Mouse (Mus musculus): ENCODE results near the gene Foxa2. TPM values are rescaled to one million over a fixed set of nuclear protein-coding genes. Genes with fewer than 3 reads are reported as not detected.

The Foxa2 gene
- polyA plus RNA-seq, 1 experiment from 2014 or later: 5.2 TPM

DNA sequence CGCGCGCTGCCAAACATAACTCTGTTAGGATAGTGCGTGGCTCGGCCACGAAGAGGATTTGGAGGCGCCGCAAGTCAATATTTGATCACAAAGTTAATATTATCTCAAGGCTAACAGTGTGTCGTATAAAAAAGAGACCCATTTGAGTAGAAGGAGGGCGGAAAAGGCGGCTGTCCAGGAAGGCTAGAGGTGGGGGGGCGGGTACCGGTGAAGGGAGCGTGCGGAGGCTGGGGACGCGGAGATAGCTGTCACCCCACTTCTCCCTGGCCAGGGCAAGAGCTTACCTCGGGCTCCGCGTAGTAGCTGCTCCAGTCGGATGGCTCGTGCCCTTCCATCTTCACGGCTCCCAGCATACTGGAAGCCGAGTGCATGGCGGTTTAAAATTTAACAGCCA is 1.2 kb downstream of the Foxa2 start:
- peak overlapping the region; percentile 46; the same call in 1 of the 2 replicates for H3K4me2 ChIP-seq (replicated peaks)
- H3K9me3 ChIP-seq (replicated peaks): no peaks in the 10 kb centered on the region
- H3K9ac ChIP-seq: no peak overlapping the region
- H3K4me1 ChIP-seq: peaks cover 8% of the 10 kb centered on the region
- no peaks in the 10 kb centered on the region for H3K36me3 ChIP-seq
- H3K4me3 ChIP-seq: peak overlapping the region; percentile 25
- under 1% methylated on average over 25 of the region's 25 CpGs for whole genome bisulfite sequencing
- no peak for ATAC-seq (ENCODE audit: low FRiP score)
- no peak overlapping the region for H3K27ac ChIP-seq
- H3K27me3 ChIP-seq: peaks cover 99% of the 10 kb centered on the region

DNA sequence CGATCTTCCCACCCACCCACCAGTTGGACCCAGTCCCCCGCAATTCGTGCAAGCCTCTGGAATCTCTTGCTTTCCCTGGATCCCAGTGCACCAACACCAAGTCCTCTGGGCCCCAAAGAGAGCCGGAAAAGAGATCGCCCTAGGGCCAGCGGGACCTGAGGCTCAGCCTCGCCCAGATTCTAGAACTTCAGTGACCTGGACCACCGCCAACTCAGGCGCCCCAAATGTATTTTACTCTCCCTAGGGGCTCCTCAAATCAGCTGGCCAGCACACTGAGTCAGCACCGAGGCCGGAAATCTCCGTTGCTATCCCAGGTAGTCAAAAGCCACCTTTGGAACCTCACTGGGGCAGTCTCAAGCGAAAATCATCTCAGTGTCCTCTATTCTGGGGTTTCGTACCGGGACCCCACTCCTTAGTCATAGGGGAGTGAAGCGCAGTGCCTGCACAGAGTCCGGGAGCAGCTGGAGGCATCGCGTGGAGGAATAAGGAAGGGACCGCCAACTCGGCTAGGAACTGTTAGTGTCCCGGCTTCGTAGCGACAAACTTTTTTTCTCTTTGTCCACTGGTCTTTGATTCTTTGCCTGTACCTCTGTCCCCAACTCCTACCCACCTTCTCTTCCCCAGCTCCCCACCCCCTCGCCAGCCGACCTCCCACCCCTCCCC is 1.8 kb downstream of the Foxa2 start:
- Histone ChIP-seq H3K4me1 (peaks cover 8% of the 10 kb centered on the region), H3K9ac (no peak overlapping the region), H3K27ac (no peak overlapping the region), H3K27me3 (peaks cover 99% of the 10 kb centered on the region), H3K4me3 (peak overlapping the region; percentile 16), H3K36me3 (no peaks in the 10 kb centered on the region), H3K4me2 (replicated peaks) (no peak overlapping the region), H3K9me3 (replicated peaks) (no peaks in the 10 kb centered on the region)
- WGBS: under 1% methylated on average over 26 of the region's 26 CpGs
- no peak for ATAC-seq (ENCODE audit: low FRiP score)

DNA sequence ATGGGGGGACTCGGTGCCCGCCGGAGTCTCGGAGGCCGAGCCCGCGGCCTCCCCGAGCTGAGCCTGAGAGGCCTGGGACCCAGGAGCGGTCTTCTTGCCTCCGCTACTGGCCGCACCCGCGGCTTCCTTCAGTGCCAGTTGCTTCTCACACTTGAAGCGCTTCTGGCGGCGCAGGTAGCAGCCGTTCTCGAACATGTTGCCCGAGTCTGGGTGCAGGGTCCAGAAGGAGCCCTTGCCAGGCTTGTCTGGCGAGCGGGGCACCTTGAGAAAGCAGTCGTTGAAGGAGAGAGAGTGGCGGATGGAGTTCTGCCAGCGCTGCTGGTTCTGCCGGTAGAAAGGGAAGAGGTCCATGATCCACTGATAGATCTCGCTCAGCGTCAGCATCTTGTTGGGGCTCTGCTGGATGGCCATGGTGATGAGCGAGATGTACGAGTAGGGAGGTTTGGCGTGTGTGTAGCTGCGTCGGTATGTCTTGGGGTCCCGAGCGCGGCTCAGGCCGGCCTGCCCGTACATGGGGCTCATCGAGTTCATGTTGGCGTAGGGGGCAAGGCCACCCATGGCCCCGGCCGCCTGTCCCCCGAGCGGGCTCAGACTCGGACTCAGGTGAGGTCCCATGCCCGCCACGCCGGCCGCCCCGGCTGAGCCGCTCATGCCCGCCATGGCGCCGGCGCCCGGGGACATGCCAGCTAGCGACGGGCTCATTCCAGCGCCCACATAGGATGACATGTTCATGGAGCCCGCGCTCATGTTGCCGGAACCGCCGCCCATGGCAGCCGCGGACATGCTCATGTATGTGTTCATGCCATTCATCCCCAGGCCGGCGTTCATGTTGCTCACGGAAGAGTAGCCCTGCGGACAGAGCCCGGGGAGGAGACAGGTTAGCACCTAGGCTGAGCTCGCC is 2.5 kb downstream of the Foxa2 start:
- H3K27me3 ChIP-seq: peaks cover 99% of the 10 kb centered on the region
- peaks cover 8% of the 10 kb centered on the region for H3K4me1 ChIP-seq
- ATAC-seq (ENCODE audit: low FRiP score): no peak
- H3K9ac ChIP-seq: peak overlapping the region; percentile 39; the same call in 1 of the 2 replicates
- peak overlapping the region; percentile 16 for H3K4me3 ChIP-seq
- H3K9me3 ChIP-seq (replicated peaks): no peaks in the 10 kb centered on the region
- under 1% methylated on average over 71 of the region's 71 CpGs for WGBS
- no peaks in the 10 kb centered on the region for H3K36me3 ChIP-seq
- no peak overlapping the region for H3K4me2 ChIP-seq (replicated peaks)
- H3K27ac ChIP-seq: no peak overlapping the region

DNA sequence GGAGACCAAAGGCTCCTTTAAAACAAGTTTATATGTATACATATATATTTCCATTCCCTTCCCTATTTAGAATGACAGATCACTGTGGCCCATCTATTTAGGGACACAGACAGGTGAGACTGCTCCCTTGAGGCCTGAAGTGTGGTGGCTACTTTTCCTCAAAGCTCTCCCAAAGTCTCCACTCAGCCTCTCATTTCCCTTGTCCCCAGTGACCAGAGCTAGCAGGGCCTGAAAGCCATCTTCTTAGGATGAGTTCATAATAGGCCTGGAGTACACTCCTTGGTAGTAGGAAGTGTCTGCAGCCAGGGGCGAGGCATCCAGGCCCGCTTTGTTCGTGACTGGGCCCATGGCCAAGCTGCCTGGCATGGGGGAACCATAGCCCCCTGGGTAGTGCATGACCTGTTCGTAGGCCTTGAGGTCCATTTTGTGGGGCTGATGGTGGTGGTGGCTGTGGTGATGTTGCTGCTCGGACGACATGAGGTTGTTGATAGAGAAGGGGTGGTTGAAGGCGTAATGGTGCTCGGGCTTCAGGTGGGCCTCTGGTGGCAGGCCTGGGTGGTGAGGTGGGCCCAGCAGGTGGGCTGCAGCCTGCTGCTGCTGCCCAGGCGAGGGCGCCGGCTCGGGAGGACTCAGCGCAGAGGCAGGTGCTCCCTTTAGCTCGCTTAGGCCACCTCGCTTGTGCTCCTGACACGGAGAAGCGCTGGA is 3.3 kb downstream of the Foxa2 start:
- Histone ChIP-seq H3K4me3 (peak overlapping the region; percentile 16), H3K4me1 (peaks cover 8% of the 10 kb centered on the region), H3K9ac (no peak overlapping the region; the same call in 1 of the 2 replicates), H3K4me2 (replicated peaks) (no peak overlapping the region), H3K27me3 (peaks cover 99% of the 10 kb centered on the region), H3K36me3 (no peaks in the 10 kb centered on the region), H3K9me3 (replicated peaks) (no peaks in the 10 kb centered on the region), H3K27ac (no peak overlapping the region)
- ATAC-seq (ENCODE audit: low FRiP score): no peak
- WGBS: 4% methylated on average over 17 of the region's 17 CpGs

DNA sequence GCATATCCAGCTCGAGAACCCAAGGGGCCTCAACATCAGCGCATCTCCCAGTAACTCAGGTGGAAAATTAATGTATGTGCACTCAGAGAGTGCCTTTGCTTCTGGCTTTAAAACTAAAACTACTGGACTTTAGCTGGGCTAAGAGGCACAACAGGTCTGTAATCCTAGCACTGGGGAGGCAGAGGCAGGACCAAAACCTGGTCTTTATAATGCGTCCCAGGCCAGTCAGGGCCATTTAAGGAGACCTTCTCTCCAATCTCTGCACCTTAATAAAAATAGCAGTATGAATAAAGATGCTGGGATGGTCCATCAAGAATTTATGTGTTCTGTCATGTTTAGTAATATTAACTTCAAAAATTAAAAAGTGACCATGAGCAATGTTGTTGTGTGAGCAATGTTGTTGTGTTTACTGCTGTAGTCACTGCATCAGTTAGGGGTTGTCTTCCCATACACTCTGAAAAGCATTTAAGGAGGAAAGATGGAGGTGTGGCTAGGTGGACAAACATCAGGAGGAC is 4.6 kb downstream of the Foxa2 start:
- H3K4me3 ChIP-seq: no peak overlapping the region
- peaks cover 99% of the 10 kb centered on the region for H3K27me3 ChIP-seq
- ATAC-seq (ENCODE audit: low FRiP score): no peak
- H3K36me3 ChIP-seq: no peaks in the 10 kb centered on the region
- WGBS: 10% methylated on average over 3 of the region's 3 CpGs
- H3K9me3 ChIP-seq (replicated peaks): no peaks in the 10 kb centered on the region
- no peak overlapping the region for H3K27ac ChIP-seq
- H3K9ac ChIP-seq: no peak overlapping the region
- H3K4me1 ChIP-seq: peaks cover 8% of the 10 kb centered on the region
- H3K4me2 ChIP-seq (replicated peaks): no peak overlapping the region

DNA sequence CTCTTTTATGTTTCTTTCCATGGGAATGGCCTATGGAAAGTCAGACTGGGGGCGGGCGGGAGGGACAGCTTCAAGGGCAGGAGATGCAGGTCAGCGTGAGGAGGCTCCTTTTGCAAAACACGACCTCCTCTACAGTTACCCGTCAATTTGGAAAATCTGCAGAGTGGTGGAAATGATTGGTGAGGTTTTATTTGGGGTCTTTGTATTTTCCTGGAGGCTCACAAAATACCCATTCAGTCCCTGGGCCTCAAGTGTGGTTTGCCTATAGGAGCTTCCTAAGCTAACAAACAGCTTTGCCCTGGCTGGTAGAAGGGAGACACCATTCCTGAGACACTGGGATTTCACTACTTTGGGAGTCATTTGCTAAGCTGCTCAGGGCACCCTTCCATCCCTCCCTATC is 5.4 kb downstream of the Foxa2 start:
- H3K4me3 ChIP-seq: no peak overlapping the region
- no peak overlapping the region for H3K9ac ChIP-seq
- peaks cover 99% of the 10 kb centered on the region for H3K27me3 ChIP-seq
- H3K36me3 ChIP-seq: no peaks in the 10 kb centered on the region
- 1% methylated on average over 5 of the region's 5 CpGs for WGBS
- no peak overlapping the region for H3K27ac ChIP-seq
- no peak overlapping the region for H3K4me2 ChIP-seq (replicated peaks)
- H3K9me3 ChIP-seq (replicated peaks): no peaks in the 10 kb centered on the region
- peaks cover 8% of the 10 kb centered on the region for H3K4me1 ChIP-seq
- ATAC-seq (ENCODE audit: low FRiP score): no peak

DNA sequence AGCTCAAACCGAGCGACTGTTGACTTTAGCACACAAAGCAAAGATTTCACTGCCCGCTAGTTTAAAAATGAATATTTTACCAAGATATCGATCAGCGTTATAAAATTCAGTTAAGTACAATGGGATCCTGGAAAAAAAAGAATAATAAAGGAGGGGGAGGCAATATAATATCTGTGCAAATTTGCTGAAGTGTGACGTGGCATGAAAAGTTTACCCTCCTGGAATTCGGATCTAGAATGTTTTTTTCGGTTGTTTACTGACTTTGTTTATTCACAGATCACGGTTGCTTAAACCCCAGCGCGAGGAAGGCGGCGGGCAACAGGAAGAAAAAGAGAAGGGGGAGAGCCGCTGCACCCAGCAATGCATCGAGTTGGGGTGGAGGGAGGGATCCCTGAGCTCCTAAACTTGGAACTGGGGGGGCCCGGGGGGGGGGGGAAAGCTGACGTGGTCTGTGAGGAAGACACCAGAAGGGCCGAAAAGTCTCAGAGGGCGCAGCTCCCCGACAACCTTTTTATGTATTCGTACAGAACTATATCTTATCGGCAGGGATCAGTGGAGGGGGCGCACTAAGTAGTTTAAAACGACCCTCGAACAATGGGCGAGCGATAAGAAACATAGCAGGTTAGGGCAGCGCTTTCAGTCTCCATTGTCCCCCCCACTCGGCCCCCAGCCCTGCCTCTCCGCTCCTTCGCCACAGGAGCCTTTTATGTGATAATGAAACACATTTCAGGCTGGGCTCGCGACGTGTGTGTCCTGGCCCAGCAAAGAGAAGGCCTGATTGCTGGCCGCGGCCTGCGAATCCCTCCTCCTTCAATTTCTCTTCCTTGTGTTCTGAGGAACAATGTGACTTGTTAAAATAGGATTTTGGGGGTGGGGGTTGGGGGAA is 6.3 kb downstream of the Foxa2 start:
- Histone ChIP-seq H3K36me3 (no peaks in the 10 kb centered on the region), H3K4me1 (peaks cover 4% of the 10 kb centered on the region; the same call in 1 of the 2 replicates), H3K4me2 (replicated peaks) (no peak overlapping the region), H3K9ac (no peak overlapping the region), H3K9me3 (replicated peaks) (no peaks in the 10 kb centered on the region), H3K27ac (no peak overlapping the region), H3K27me3 (peaks cover 99% of the 10 kb centered on the region), H3K4me3 (no peak overlapping the region)
- no peak for ATAC-seq (ENCODE audit: low FRiP score)
- under 1% methylated on average over 37 of the region's 37 CpGs for WGBS

DNA sequence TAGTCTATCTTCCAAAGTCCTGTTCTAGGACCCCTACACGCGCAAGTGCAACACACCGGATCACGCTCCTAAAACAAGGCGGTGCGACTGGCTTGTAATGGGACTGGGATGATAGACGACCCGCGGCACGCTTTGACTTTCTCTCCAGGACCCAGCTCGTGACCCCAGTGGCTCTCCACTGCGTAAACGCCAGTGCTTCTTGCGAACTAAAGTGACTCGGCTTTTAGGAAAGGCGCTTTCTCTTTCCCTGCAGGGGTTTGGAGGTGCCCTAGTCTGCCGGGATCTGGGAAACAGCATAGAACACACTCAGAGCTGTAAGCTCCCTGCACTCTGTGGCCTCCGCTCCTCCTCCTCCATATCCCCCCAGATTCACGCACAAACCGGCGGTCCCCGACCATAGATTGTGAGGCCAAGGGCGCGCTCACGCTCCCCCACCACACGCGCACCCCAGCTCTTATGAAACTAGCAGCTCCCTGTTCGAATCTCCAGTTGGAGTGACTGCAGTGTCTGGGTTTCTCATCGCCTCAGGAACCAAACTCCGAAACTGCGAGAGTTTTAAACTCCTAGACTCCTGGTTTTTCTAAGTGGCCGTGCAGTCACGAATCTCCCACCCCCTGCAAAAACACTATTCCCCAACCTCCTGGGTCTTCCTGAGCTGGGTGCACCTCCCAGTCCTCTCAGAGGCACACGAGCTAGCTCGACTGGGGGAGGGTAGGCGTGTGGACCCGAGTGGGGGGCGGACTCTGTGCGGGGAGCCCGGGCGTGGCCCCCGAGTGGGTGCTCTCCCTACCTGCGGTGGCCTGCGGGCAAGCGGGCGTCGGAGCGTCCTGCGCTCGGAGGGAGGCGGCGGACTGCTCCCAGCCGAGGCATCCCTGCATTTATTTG is 7.2 kb downstream of the Foxa2 start:
- under 1% methylated on average over 53 of the region's 53 CpGs for WGBS
- Histone ChIP-seq H3K27ac (no peak overlapping the region), H3K27me3 (peaks cover 99% of the 10 kb centered on the region), H3K4me2 (replicated peaks) (no peak overlapping the region), H3K4me3 (peak overlapping the region; percentile 10; the same call in 1 of the 2 replicates), H3K9me3 (replicated peaks) (no peaks in the 10 kb centered on the region), H3K4me1 (peaks cover 4% of the 10 kb centered on the region; the same call in 1 of the 2 replicates), H3K36me3 (no peaks in the 10 kb centered on the region), H3K9ac (no peak overlapping the region)
- ATAC-seq (ENCODE audit: low FRiP score): no peak

DNA sequence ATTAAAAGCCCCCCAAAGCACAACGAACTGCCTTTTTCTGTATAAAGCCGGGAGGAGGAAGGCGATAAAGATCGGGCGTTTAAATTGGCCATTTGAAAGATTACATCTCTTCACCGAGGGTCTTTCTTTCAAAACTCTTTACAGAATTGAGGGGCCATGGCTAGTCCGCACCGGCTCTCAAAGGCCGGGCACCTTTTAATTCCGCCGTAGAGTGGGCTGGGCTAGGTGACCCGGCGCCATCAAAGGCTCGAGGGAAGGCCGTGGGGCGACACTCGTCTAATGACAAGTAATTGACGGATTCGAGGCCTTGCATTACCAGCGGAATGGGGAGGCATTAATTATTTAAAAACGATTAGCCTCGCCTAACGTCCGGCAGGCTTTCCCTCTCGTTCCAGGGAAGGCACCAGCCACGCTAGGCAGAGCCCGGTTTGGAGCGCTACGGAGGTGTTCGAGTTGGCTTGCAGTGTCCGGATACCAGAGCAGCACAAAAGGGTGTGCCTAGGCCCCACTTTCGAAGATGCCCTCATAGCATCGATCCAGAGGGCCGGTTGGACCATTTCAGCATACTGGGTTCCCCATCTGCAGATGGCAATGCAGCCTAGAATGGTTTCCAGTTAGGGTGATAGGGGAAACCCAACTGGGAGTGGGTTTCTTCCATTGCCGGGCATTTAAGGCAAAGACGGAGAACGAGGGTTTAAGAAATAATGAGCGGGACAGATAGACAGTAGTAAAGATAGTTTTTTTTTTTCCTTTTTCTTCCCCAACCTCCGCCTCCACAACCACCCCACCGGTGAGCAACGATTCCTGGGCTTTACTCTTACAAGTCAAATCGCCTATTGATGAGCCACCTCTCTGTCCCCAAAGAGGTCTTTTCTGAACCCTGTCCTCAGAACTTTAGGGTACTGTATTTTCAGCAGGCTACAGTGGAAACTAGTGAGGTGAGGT is 8.1 kb downstream of the Foxa2 start:
- H3K9ac ChIP-seq: no peak overlapping the region
- peak overlapping the region; percentile 10; the same call in 1 of the 2 replicates for H3K4me3 ChIP-seq
- H3K27ac ChIP-seq: no peak overlapping the region
- ATAC-seq (ENCODE audit: low FRiP score): no peak
- H3K4me2 ChIP-seq (replicated peaks): no peak overlapping the region
- H3K4me1 ChIP-seq: no peaks in the 10 kb centered on the region
- H3K36me3 ChIP-seq: no peaks in the 10 kb centered on the region
- peaks cover 99% of the 10 kb centered on the region for H3K27me3 ChIP-seq
- H3K9me3 ChIP-seq (replicated peaks): no peaks in the 10 kb centered on the region
- under 1% methylated on average over 42 of the region's 42 CpGs for WGBS

DNA sequence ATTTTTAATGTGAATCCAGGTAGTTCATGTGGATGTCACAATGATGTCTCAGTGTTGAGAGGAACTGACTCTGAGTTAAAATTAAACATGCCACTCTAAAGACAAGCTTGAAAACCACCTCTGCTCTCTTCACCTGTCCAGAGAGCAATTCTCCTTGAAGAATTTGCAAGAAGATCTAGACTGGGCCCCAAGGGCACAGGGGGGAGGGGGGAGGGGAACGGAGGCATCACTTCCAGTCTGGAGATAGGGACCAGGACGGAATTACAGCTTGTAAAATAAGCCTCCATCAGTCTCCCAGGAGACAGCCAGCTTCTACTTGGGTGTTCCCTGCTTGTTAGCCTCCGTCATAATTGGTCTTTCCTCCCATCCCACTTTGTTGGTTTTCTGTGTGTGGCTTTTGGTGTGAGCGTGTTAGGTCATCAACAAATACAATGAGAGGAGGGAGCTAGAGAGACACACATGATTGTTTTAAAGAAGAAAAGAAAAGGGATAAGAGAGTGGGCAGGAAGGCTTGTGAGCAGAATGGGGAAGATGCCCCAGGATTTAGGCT is 10.1 kb downstream of the Foxa2 start:
- H3K4me2 ChIP-seq (replicated peaks): no peak overlapping the region
- H3K4me3 ChIP-seq: no peak overlapping the region
- no peak overlapping the region for H3K9ac ChIP-seq
- ATAC-seq (ENCODE audit: low FRiP score): no peak
- peaks cover 94% of the 10 kb centered on the region for H3K27me3 ChIP-seq
- no peak overlapping the region for H3K27ac ChIP-seq
- H3K36me3 ChIP-seq: no peaks in the 10 kb centered on the region
- H3K4me1 ChIP-seq: no peaks in the 10 kb centered on the region
- no peaks in the 10 kb centered on the region for H3K9me3 ChIP-seq (replicated peaks)
- WGBS: 3% methylated on average over 4 of the region's 4 CpGs

Data from hindbrain, embryonic 12.5 days (tissue).